Mouse (Mus musculus) CH12.LX (cell line): ENCODE results near the gene Smurf2.

Experiments
- CTCF ChIP-seq, 2 experiments: IDR thresholded peaks in 1 of 2; conservative IDR thresholded peaks in 1 of 2; 2 replicates each; pipeline ENCODE4 v1.5.1; 2011 to 2012; ENCODE audit warnings: low read depth in 2 of 2, low read length in 2 of 2, improper control_type of control experiment in 1 of 2, inconsistent platforms in 1 of 2, mild to moderate bottlenecking in 1 of 2, moderate library complexity in 1 of 2
- EP300 ChIP-seq: IDR thresholded peaks from 2 replicates; pipeline ENCODE4 v1.6.1; 2011; ENCODE audit warnings: low read length, improper control_type of control experiment
- MAFK ChIP-seq: IDR thresholded peaks from 2 replicates; pipeline ENCODE4 v1.6.1; 2011; ENCODE audit warnings: low read length, improper control_type of control experiment; ENCODE audit not compliant: insufficient replicate concordance
- MAX ChIP-seq: IDR thresholded peaks from 2 replicates; pipeline ENCODE4 v1.6.1; 2011; ENCODE audit warnings: low read length, improper control_type of control experiment
- MEF2A ChIP-seq: IDR thresholded peaks from 2 replicates; pipeline ENCODE4 v1.6.1; 2014; ENCODE audit warnings: low read depth, mild to moderate bottlenecking, inconsistent platforms, low read length, improper control_type of control experiment, borderline replicate concordance
- NELFE ChIP-seq: IDR thresholded peaks from 2 replicates; pipeline ENCODE4 v1.6.1; 2011; ENCODE audit warnings: low read depth, low read length, improper control_type of control experiment
- PAX5 ChIP-seq: IDR thresholded peaks from 2 replicates; pipeline ENCODE4 v1.6.1; 2012; ENCODE audit warnings: low read length, inconsistent platforms, mixed read lengths
- POLR2A ChIP-seq: IDR thresholded peaks from 2 replicates; pipeline ENCODE4 v1.6.1; 2011; ENCODE audit warnings: low read depth, mild to moderate bottlenecking, improper control_type of control experiment, low read length
- TCF12 ChIP-seq: IDR thresholded peaks from 2 replicates; pipeline ENCODE4 v1.6.1; 2014; ENCODE audit warnings: low read depth, mild to moderate bottlenecking, inconsistent platforms, low read length, improper control_type of control experiment
- USF1 ChIP-seq: IDR thresholded peaks from 2 replicates; pipeline ENCODE4 v1.6.1; 2014; ENCODE audit warnings: low read depth, mild to moderate bottlenecking, inconsistent platforms, low read length, improper control_type of control experiment
- ZKSCAN1 ChIP-seq: IDR thresholded peaks from 2 replicates; pipeline ENCODE4 v1.6.1; 2012; ENCODE audit warnings: low read depth, inconsistent platforms, low read length, improper control_type of control experiment, borderline replicate concordance

- TF ChIP-seq NELFE (no peak), EP300 (no peak), CTCF (conservative IDR thresholded peaks at IDR 0.05 in 1 of 2, IDR thresholded peaks at IDR 0.05 in 1 of 2; ENCODE audit: low read depth in 2 of 2, low read length in 2 of 2) (peak; percentile 31 to 39; a peak in 3 of 4 replicates), PAX5 (no peak), POLR2A (no peak), MEF2A (no peak), USF1 (no peak), MAX (no peak), ZKSCAN1 (no peak), MAFK (no peak), TCF12 (no peak)
These were observed 8.4 kb upstream of the Smurf2 start for GRCm38 (mm10) chr11:106928935-106929334.
